Mouse (Mus musculus) thymus, adult 2 months (tissue): ENCODE data around the gene Pglyrp4.

Experiments used
- CTCF ChIP-seq: fragments of 200-500 bp; IDR thresholded peaks from 2 replicates; pipeline ENCODE4 v1.5.1; 2012; ENCODE audit warnings: mild to moderate bottlenecking, control low read depth, low read length, moderate library complexity, borderline replicate concordance; ENCODE audit not compliant: control insufficient read depth, poor library complexity, insufficient read depth; ENCODE audit errors: extremely low read depth
- POLR2A ChIP-seq: fragments of 200-500 bp; IDR thresholded peaks from 2 replicates; pipeline ENCODE4 v1.6.1; 2012; ENCODE audit warnings: mild to moderate bottlenecking, low read length, control low read depth, moderate library complexity; ENCODE audit not compliant: control insufficient read depth, poor library complexity, insufficient read depth; ENCODE audit errors: extremely low read depth

- TF ChIP-seq CTCF (no peak), POLR2A (no peak)
These were observed 33.2 kb upstream of the Pglyrp4 start for GRCm38 (mm10) chr3:90693496-90693895.
